Mouse (Mus musculus): ENCODE data around the gene Slc39a1. TPM values are rescaled to one million over a fixed set of nuclear protein-coding genes. Genes with fewer than 3 reads are reported as not detected.
A peak's percentile ranks its signal among the peaks of the same experiment; 100 is the strongest.

Gene Slc39a1
- polyA plus RNA-seq, 1 experiment from 2014 or later = 119 TPM

DNA sequence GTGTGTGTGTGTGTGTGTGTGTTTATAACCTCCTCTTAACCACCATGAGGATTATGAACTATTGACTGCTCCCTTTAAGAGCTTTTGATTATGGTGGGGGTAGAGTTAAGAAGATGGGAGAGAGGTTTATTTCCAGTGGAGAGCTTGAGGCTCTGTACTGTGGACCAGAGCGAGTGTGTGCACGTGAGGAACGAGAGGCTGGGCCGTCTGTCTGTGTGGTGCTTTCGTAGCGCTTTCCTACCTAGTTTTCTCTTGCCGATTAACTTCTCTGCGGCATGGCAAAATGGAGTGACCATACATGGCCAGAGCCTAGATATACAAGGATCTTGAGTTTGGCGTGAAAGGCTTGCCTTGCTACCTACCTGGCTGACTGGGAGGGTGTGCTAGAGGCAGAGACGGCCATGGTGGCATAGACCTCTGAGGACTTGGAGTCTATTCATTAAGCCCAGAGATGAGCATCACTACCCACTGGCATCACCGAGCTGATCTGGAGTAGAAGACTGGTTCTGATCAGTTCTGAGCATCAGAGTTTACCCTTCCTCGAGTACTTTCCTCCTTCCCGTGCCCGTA is 7.9 kb downstream of the Slc39a1 start:
- Histone ChIP-seq H3K36me3 (ENCODE audit: control insufficient read depth, insufficient read depth, low read length) (peaks cover 34% of the 10 kb centered on the region), H3K4me2 (replicated peaks; ENCODE audit: low read depth, low read length) (no peak overlapping the region), H3K27ac (ENCODE audit: low read length) (no peak overlapping the region), H3K9me3 (ENCODE audit: control insufficient read depth, low read depth, low read length) (no peaks in the 10 kb centered on the region), H3K9ac (replicated peaks; ENCODE audit: low read depth, low read length) (no peak overlapping the region), H3K4me1 (ENCODE audit: control insufficient read depth, insufficient read depth, low read length) (peaks cover 6% of the 10 kb centered on the region; the same call in 1 of the 2 replicates), H3K4me3 (ENCODE audit: low read depth, low read length) (no peak overlapping the region), H3K27me3 (ENCODE audit: control insufficient read depth, insufficient read depth, low read length) (no peaks in the 10 kb centered on the region)
- ATAC-seq (ENCODE audit: insufficient number of reproducible peaks, insufficient read depth, low FRiP score, low read depth) = no peak
- 89% methylated on average over 14 of the region's 14 CpGs for WGBS

DNA sequence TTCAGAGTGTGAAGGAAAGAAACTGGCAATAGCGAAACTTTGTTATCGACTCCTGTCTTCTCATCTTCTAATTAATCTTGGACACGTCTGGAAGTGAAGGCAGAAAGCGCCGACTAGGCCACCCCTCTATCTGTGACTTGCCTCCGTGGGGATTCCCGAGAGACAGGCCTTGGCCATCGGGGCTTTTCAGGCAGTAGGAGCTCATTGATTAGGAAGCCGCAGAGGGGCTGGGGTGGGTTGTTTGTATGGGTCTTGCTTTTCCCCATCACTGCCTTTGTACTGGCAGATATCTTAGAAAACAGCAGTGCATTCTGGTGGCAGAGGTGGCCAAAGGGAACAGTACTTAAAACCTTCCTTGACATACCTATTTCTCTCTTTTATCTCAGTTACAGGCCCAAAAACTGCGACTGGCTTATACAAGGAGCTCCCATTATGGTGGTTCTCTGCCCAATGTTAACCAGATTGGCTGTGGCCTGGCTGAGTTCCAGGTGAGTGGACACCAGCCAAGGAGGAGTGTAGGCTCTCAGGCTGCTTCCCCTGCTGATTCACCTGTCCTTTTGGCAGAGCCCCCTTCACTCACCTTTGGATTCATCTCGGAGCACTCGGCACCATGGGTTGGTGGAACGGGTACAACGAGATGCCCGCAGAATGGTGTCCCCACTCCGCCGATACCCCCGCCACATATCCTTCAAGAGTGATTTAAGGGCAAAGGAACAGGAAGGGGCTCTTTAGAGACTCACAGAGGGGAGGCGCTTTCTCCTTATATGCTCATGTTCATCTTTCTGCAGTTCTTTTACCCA is 9.0 kb downstream of the Slc39a1 start:
- Histone ChIP-seq H3K4me2 (replicated peaks; ENCODE audit: low read depth, low read length) (no peak overlapping the region), H3K9me3 (ENCODE audit: control insufficient read depth, low read depth, low read length) (no peaks in the 10 kb centered on the region), H3K4me1 (ENCODE audit: control insufficient read depth, insufficient read depth, low read length) (peaks cover 6% of the 10 kb centered on the region; the same call in 1 of the 2 replicates), H3K36me3 (ENCODE audit: control insufficient read depth, insufficient read depth, low read length) (peaks cover 37% of the 10 kb centered on the region), H3K27ac (ENCODE audit: low read length) (no peak overlapping the region), H3K27me3 (ENCODE audit: control insufficient read depth, insufficient read depth, low read length) (no peaks in the 10 kb centered on the region), H3K4me3 (ENCODE audit: low read depth, low read length) (no peak overlapping the region), H3K9ac (replicated peaks; ENCODE audit: low read depth, low read length) (no peak overlapping the region)
- WGBS = 88% methylated on average over 19 of the region's 19 CpGs
- no peak for ATAC-seq (ENCODE audit: insufficient number of reproducible peaks, insufficient read depth, low FRiP score, low read depth)

- ATAC-seq (ENCODE audit: insufficient number of reproducible peaks, insufficient read depth, low FRiP score, low read depth) = no peak
Measured at GRCm38 (mm10) chr3:90258521-90258920, 10.5 kb downstream of the Slc39a1 start.

DNA sequence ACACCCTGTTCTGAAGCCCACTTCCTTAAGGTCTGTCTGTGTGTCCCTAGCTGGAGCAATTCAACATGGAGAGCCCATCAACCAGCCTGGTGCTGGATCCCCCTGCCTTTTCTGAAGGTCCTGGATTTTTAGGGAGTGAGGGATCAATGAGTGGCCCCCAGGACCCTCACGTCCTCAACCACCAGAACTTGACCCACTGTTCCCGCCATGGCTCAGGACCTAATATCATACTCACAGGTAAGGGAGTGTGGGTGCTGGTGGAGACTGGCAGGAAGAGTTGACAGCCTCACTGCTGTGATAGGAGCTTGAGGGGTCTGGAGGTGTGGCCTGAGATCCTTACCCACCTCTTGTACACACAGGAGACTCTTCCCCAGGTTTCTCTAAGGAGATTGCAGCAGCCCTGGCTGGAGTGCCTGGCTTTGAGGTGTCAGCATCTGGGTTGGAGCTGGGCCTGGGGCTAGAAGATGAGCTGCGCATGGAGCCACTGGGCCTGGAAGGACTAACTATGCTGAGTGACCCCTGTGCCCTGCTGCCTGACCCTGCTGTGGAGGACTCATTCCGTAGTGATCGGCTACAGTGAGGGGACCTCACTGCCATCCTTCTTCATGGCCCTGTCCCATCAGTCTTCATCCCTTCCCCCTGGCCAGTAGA is 15.3 kb downstream of the Slc39a1 start:
- Histone ChIP-seq H3K4me1 (ENCODE audit: control insufficient read depth, insufficient read depth, low read length) (peaks cover 7% of the 10 kb centered on the region), H3K4me2 (replicated peaks; ENCODE audit: low read depth, low read length) (no peak overlapping the region), H3K36me3 (ENCODE audit: control insufficient read depth, insufficient read depth, low read length) (peaks cover 54% of the 10 kb centered on the region), H3K9ac (replicated peaks; ENCODE audit: low read depth, low read length) (no peak overlapping the region), H3K4me3 (ENCODE audit: low read depth, low read length) (no peak overlapping the region), H3K9me3 (ENCODE audit: control insufficient read depth, low read depth, low read length) (no peaks in the 10 kb centered on the region), H3K27me3 (ENCODE audit: control insufficient read depth, insufficient read depth, low read length) (no peaks in the 10 kb centered on the region), H3K27ac (ENCODE audit: low read length) (no peak overlapping the region)
- 86% methylated on average over 5 of the region's 5 CpGs for WGBS
- ATAC-seq (ENCODE audit: insufficient number of reproducible peaks, insufficient read depth, low FRiP score, low read depth) = no peak

More at GRCm38 (mm10) chr3:90258521-90258920, 10.5 kb downstream of the Slc39a1 start:
- H3K4me2 ChIP-seq (replicated peaks; ENCODE audit: low read depth, low read length) = no peak overlapping the region
- WGBS = 88% methylated on average over 4 of the region's 4 CpGs
- peaks cover 6% of the 10 kb centered on the region; the same call in 1 of the 2 replicates for H3K4me1 ChIP-seq (ENCODE audit: control insufficient read depth, insufficient read depth, low read length)
- no peak overlapping the region for H3K9ac ChIP-seq (replicated peaks; ENCODE audit: low read depth, low read length)
- H3K9me3 ChIP-seq (ENCODE audit: control insufficient read depth, low read depth, low read length) = no peaks in the 10 kb centered on the region
- H3K36me3 ChIP-seq (ENCODE audit: control insufficient read depth, insufficient read depth, low read length) = peaks cover 53% of the 10 kb centered on the region
- no peak overlapping the region for H3K4me3 ChIP-seq (ENCODE audit: low read depth, low read length)
- no peak overlapping the region for H3K27ac ChIP-seq (ENCODE audit: low read length)
- H3K27me3 ChIP-seq (ENCODE audit: control insufficient read depth, insufficient read depth, low read length) = no peaks in the 10 kb centered on the region

DNA sequence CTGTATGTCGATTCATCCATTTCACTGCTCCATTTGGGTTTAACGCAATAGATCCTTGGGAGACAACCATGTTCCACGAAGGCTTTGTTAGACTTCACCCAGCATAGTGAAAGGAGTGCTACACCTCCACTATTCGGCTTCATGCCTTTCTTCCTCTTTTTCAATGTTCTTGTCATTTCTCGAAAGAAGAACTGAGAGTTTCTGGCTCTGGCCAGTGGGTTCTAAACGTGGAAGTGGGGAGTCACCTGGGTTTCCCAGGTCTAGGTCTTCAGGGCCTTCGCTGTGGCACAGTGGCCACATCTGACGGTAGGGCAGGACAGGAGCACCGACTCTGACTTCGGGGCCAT is 16.7 kb downstream of the Slc39a1 start:
- no peak for ATAC-seq (ENCODE audit: insufficient number of reproducible peaks, insufficient read depth, low FRiP score, low read depth)
- H3K4me2 ChIP-seq (replicated peaks; ENCODE audit: low read depth, low read length) = peak overlapping the region; percentile 88
- peaks cover 44% of the 10 kb centered on the region for H3K36me3 ChIP-seq (ENCODE audit: control insufficient read depth, insufficient read depth, low read length)
- no peaks in the 10 kb centered on the region for H3K9me3 ChIP-seq (ENCODE audit: control insufficient read depth, low read depth, low read length)
- no peaks in the 10 kb centered on the region for H3K27me3 ChIP-seq (ENCODE audit: control insufficient read depth, insufficient read depth, low read length)
- 30% methylated on average over 10 of the region's 10 CpGs for whole genome bisulfite sequencing
- H3K4me1 ChIP-seq (ENCODE audit: control insufficient read depth, insufficient read depth, low read length) = peaks cover 7% of the 10 kb centered on the region
- H3K4me3 ChIP-seq (ENCODE audit: low read depth, low read length) = peak overlapping the region; percentile 73
- peak overlapping the region; percentile 97; the same call in 1 of the 2 replicates for H3K27ac ChIP-seq (ENCODE audit: low read length)
- H3K9ac ChIP-seq (replicated peaks; ENCODE audit: low read depth, low read length) = peak overlapping the region; percentile 83; the same call in 1 of the 2 replicates

DNA sequence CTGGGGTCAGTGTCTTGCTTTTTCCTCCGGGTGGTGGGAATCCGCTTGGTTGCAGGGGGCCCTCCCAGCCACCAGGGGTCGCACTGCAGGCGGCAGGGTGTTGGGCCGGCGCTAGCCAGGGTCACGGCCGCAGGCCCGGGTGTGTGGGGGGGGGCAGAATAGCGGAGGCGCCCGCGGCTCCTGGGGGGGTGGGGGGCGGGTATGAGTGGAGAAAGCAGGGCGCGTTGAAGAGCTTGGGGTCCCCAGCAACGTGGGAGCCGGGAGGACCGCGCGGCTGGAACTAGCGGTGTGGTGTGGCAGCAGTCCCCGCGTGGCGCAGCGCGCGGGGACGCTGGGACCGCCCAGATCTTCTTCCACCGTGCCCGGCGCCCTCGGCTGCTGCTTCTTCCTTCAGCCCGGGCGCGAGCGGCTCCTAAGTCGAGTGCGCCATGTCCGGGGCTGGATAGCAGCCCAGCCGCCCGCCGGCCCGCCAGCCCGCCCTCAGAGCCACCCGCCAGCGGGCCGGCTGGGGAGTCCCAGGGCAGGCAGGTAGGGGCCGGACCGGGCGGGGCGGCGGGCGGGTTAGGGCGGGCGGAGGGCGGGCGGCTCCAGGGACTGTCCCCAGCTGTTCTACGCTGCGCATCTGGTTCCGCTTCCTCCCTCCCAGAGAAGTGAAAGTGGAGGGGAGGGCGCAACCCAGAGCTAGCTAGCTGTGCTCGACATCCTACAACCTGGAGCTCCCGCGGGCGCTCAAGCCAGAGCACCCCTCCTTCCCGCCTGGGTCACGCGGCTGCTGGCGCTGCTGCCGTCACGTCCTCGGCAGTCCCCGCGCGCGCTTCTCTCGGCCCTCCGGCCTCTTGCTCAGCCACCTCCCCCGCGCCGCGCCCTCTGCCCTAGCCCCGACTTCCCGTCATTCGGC is 17.3 kb downstream of the Slc39a1 start, which contains the start of gene Dennd4b:
Gene Dennd4b, plus strand, starts transcription at position 152 of the 898 bp plus-strand sequence.
- H3K4me1 ChIP-seq (ENCODE audit: control insufficient read depth, insufficient read depth, low read length) = peaks cover 7% of the 10 kb centered on the region
- peak within 1 kb of the TSS; percentile 73 for H3K4me3 ChIP-seq (ENCODE audit: low read depth, low read length)
- peaks cover 39% of the 10 kb centered on the region for H3K36me3 ChIP-seq (ENCODE audit: control insufficient read depth, insufficient read depth, low read length)
- WGBS = under 1% methylated on average over 73 of the region's 87 CpGs
- H3K4me2 ChIP-seq (replicated peaks; ENCODE audit: low read depth, low read length) = peak within 1 kb of the TSS; percentile 88
- H3K9me3 ChIP-seq (ENCODE audit: control insufficient read depth, low read depth, low read length) = no peaks in the 10 kb centered on the region
- peak; percentile 90 for ATAC-seq (ENCODE audit: insufficient number of reproducible peaks, insufficient read depth, low FRiP score, low read depth)
- no peaks in the 10 kb centered on the region for H3K27me3 ChIP-seq (ENCODE audit: control insufficient read depth, insufficient read depth, low read length)
- peak within 1 kb of the TSS; percentile 83 for H3K9ac ChIP-seq (replicated peaks; ENCODE audit: low read depth, low read length)
- peak within 1 kb of the TSS; percentile 97 for H3K27ac ChIP-seq (ENCODE audit: low read length)

DNA sequence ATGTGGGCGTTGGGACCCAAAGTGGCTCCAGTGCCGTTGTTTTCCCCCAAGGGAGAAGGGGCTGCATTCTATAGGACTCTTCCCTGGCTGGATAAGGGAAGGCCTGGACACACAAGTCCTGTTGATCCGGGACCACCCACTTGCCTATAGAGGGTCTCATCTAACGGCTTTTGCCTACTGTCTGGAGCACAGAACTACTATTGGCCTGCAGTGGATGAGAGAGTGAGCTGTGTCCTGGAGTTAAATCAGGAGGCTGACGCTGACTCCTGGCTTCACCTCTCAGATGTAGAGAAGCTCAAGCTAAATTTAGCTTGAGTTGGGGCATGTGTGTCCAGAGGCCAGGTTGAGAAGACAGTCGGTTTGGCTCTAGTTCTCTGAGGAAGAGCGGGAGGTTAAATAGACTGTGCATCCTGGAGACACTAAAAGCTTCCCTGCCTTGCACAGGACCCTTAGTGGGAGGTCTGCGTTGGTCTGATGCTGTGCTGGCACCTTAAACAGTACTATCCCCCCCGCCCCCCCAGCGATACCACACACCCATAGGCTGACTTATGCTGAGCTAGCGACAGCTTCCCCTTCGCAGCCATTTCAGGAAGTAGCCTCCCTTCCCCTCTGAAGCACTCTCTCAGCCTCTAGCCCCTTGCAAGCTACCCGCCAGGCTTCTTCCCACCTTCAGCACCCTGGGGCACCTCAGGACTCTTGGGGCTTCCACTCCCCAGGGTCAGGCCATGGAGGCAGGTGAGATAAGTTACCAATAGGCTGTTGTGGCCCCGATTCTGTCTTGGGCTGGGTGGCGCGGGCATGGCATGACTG is 18.2 kb downstream of the Slc39a1 start:
- H3K4me1 ChIP-seq (ENCODE audit: control insufficient read depth, insufficient read depth, low read length) = peaks cover 7% of the 10 kb centered on the region
- H3K4me3 ChIP-seq (ENCODE audit: low read depth, low read length) = peak overlapping the region; percentile 73
- H3K4me2 ChIP-seq (replicated peaks; ENCODE audit: low read depth, low read length) = peak overlapping the region; percentile 88
- peak overlapping the region; percentile 83 for H3K9ac ChIP-seq (replicated peaks; ENCODE audit: low read depth, low read length)
- no peaks in the 10 kb centered on the region for H3K27me3 ChIP-seq (ENCODE audit: control insufficient read depth, insufficient read depth, low read length)
- WGBS = 24% methylated on average over 15 of the region's 16 CpGs
- H3K36me3 ChIP-seq (ENCODE audit: control insufficient read depth, insufficient read depth, low read length) = peaks cover 31% of the 10 kb centered on the region
- no peak; the same call in 1 of the 2 replicates for ATAC-seq (ENCODE audit: insufficient number of reproducible peaks, insufficient read depth, low FRiP score, low read depth)
- peak overlapping the region; percentile 97 for H3K27ac ChIP-seq (ENCODE audit: low read length)
- H3K9me3 ChIP-seq (ENCODE audit: control insufficient read depth, low read depth, low read length) = no peaks in the 10 kb centered on the region

Measured in stomach, embryonic 14.5 days (tissue).